Mouse (Mus musculus) embryo, embryonic 10 days (tissue): ENCODE results near the gene Slc25a29.

Experiments used
- DNase-seq: peaks from one replicate; pipeline ENCODE4 v3.0.0-alpha.2; 2015; ENCODE audit warnings: low spot score

The Slc25a29 gene

DNA sequence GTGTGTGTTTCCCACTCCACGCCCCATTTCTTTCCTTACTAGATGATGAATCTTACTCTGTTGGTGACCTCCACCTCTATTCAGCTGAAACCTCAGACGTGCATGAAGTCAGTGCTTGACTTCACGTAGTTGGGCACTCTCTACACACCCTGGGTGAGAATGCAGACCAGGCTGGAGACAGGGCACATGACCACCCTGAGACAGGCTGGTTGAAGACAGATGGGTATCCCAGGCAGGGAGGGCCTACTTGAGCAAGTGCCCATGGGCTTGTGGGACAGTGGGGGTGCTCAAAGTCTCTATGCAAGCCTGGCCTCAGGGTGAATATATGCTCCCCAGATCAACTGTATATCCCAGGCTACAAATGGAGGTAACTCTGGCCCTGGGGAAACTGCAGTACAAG is 1.3 kb downstream of the Slc25a29 start:
- DNase-seq: no peak

DNA sequence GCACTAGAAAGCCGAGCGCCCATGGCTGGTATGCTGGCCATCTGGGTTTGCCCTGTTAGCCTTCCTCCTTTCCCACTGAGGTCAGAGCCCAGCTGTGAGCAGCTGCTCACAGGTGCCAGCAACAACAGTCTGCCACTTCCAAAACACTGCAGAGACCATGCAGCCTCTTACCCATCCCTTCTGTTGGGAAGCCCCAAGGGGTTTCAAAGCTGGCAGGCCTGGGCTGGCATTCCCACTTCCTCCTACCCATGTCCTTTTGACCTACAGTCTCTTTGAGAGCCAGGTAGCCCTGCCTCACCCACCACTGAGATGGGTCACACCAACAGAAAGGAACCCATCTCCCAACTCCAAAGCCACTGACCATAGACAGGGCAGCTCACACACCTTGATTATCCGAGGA is 2.3 kb downstream of the Slc25a29 start:
- no peak for DNase-seq

DNA sequence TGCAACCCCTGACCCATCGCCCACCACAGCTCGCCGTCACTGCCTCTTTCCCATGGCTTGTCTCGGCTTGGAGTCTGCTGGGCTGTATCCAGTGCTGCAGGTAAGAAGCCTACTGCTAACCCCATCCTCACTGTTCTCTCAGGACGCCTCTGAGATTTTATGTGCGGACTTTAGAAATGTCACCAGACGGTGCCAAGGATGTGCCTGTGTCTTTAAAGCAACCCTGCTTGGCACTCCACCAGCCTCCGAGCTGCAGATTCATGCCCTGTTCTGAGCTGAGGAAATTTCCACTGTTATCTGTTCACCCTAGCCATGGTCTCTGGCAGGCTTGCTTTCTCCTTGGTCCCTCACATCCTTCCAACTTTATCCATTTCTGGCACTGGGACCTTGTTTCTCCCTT is 2.8 kb downstream of the Slc25a29 start:
- DNase-seq: no peak

DNA sequence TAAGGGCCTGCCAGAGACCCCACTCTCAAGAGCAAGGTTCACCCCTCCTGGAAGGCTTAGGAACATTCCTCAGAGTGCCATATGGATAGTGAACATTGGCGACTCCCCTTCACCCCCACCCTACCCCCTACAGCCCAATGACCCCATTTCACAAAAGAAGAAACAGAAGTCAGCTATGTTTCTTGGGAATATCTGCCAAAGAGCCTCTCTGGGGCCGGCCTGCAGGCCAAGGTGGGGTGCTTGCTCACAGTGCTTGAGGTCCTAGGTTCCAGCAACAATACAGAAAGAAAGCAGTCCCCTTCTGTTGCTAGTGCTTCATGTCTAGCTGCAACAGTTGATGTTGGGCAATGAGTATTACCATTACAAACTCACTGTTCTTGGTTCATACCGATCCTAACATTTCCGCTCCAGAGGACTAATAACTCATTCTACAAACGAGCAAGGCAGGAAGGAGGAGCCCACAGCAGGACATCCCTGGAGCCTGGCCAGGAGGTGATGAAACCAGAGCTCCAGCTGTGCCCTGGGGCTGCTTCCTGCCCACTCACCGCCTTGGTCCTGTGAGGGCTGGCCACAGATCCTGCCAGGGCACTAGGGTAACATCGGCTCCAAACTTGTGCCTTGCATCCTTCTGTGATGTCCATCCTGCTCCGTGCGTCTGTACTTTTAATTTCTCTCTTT is 3.6 kb downstream of the Slc25a29 start:
- no peak for DNase-seq

DNA sequence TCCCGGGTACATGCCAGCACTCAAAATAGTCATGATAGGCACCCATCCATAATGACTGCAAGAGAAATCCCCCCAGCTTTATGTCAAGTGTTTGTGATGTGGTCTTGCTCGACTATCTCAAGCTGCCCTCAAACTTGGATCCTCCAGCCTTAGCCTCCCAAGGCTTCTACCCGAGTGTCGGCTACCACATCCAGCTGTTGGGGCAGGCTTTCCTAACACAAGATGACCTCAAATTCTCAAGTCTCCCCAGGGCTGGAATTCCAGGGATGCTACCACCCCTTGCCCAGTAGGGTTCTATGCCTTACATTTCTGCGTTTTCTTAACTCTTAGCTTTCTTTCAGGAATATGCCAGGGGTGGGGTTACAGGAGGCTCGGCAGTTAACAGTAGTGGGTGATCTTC is 5.3 kb downstream of the Slc25a29 start:
- DNase-seq: no peak

DNA sequence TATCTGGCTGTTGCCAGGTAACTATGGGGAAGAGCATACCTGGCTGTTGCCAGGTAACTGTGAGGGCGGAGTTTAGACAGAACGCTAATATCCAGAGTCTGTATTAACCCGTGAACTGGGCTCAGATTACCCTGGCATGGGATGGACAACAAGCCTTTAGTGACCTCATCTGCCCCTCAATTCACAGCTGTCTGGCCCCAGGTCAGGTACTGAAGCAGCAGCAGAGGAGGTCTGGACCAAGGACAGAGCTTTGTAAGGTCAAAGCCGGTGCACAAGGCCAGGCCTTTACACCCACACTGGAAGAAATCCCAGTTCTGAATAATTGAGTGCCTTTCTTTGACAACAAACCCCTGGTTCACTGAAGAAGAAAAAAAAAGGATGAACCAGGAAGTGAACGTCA is 6.0 kb downstream of the Slc25a29 start:
- DNase-seq: no peak

DNA sequence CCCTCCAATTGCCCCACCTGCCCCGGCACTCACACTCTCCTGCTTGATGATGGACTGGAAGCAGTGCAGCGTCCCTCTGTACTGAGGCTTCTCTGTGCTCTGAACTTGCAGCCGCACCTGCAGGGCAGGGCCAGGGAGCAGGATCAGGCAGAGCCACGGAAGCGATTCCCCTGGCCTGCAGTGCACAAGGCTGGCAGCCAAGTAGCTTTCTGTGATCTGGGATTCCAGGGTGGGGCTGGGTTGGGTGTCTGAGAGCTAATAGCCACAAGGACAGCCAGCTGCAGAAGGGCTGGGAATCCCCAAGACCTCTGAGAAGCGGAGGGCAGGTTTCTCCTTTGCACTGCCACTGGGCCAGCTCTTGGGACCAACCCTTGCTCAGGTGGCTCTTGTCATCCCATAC is 8.0 kb downstream of the Slc25a29 start:
- no peak for DNase-seq

DNA sequence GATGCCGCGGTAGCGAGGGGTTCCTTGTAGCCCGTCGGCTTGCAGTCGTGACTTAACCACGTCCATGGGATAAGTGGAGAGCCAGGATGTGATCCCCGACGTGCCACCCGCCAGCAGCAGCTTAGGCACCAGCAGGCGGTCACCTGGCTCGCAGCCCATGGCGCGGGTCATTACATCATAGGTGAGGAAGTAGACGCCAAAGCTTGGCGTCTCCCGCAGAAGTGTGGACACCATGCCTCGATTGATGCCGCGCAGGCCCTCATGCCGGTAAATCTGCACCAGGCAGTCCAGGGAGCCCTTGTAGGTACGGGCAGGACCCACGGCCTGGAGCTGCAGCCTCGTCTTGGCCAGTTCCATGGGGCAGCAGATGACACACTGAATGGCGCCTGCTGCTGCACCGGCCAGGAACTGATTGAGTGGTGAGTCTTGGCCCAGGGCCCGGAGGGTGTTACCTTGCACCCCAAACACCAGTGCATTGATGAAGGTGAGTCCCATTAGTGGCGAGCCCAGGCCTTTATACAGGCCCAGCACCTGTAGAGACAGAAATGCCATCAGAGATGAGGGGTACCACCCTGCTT is 8.6 kb downstream of the Slc25a29 start:
- no peak for DNase-seq

DNA sequence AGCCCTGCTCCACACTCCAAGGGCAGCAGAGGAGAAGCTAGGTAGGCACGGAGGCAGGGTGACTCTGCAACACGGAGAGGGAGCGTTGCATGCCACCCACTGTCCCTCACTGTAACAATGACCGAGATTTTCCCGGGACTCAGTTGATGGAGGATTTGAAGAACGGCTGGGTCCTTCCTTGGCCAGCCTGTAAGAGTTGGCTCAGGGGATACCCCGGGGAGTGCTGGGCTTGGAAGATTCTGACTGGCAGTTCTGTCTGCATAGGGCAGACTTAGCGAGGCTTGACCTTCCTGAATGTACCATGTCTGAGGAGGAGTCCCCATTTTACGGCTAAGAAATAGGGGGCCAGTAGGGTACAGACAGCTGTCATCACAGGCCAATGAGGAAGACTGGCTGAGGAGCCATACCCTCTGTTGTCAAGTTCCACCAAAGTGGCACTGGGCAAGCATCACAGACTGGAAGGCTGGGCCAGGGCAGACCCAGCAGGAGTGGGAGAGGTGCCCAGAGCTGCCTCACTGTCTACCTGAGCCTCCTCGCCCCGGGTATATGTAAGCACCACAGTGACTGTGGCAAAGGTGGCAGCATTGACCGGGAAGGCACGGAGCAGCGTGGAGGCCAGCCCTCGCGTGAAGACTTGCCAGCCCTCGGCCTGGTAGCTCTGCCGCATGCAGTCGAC is 9.3 kb downstream of the Slc25a29 start:
- no peak for DNase-seq

DNA sequence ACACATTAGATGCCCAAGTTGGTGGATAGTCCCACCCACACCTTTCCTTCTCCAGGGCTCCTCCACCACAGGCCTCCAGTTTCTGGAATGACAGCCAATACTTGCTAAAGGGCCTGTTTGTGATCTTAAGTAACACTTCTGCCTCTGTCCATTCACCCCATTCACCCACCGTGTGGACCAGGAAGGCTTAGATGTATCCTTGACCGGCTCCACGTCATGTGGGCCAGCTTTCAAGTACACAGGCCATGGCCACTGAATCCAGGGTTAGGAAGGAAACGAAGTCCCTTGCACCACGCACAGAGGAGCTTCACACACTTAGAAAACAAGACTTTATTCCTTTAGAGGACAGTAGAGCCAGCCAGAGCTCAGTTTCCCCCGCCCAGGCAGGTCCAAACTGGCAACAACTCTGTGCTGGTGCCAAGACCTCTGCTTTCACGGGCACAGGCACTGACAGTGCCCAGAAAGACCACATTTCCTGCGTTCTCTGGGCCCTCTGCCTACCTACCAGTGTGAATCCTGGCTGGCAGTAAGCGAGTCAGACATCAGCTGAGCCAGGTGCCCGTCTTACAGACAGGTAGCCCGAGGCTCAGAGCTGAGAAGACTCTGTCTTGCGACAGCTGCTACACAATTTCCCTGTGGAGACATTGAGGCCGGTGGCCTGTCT is 10.0 kb downstream of the Slc25a29 start:
- no peak for DNase-seq

DNA sequence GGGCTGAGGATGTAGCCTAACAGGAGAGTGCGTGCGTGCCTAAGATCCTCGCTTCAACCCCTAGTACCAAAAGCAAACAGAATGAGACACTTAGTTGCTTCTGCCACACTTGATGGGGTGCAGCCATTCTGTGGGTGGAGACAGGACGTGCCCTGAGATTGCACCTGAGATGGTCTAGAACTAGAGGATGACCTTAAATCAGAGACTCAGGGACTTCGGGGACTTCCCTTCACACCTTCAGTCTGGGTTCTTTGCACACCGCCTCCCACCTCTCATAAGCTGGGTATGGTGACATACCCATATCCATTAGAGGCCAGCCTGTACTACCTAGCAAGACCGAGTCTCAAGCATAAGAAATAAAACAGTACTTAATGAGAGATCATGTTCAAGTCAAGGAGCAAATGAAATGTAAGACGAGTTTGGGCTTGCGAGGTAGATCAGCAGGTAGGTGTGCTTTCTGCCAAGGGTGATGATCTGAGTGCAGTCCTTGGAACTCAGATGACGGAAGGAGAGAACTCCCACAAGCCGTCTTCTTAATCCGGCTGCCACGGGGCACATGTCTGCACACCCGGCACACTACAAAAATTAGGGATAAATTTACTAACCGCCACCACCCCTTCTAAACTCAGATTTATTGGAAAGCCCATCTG is 11.3 kb downstream of the Slc25a29 start:
- DNase-seq: no peak

DNA sequence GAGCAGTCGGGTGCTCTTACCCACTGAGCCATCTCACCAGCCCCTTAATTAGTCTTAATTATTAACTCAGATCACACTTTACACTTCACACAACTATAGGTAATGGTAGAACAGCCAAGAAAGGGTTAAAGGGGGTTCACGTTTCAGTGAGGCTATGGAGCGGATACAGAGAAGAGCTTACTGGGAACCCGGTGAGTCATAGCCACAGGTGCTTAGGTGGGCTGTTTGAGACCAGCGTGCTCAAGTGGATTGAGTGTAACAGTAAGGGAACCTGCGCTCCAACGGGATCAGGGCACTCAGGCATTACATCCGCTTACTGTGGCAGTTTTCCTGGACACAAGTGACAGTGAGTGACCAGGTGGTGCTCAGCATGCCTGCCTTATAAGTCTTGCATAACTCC is 12.6 kb downstream of the Slc25a29 start:
- no peak for DNase-seq

DNA sequence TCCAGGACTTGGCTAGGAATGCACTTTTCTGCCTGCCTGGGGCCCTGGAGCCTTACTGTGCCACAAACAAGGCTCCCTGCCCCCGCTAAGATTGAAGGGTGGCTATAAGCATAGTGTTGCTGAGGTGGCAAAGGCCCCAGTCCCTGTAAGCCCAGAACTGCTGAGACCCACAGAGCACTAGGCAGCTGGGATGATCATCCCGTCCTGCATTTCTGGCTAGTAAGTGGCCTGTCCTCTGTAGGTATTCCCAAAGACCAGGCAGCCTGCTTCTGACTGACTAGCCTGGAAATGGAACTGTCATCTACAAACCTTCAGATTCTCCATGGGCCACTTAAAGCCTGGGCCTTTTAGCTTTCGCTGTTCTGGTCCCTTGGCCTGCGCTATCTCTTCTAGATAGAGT is 15.2 kb downstream of the Slc25a29 start:
- DNase-seq: no peak

DNA sequence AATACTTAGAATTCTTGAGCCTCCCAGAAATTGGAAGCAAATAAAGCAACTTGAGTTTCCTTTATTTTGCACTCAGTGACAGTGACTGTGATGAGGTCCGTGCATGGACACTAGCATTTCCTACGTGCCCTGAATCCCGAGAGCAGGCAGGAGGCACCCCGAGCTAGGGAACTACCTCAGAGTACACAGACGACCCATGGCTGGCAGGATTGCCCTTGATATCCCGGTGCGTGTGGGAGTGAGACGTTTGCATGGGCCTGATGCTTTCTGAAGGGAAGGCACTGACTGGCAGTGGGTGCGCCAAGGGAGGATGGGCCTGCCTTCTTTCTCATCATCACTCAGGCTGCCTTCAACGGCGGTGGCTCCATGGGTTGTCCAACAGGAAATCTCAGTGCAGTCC is 19.1 kb downstream of the Slc25a29 start:
- DNase-seq: no peak

DNA sequence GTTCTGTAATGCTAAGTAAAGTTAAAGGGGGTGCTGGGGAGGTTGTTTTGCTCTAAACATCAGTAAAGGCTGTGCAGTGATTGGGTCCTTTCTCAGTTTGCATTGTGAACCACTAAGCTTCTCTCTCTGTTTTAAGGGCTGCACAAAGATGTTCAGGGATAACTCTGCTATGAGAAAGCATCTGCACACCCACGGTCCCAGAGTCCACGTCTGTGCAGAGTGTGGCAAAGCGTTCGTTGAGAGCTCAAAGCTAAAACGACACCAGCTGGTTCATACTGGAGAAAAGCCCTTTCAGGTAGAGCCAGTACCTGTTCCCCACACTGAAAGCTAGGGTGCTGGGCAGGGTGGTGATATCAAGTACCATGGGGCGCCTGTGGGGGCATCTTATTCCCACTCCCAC is 21.2 kb downstream of the Slc25a29 start:
- no peak for DNase-seq

DNA sequence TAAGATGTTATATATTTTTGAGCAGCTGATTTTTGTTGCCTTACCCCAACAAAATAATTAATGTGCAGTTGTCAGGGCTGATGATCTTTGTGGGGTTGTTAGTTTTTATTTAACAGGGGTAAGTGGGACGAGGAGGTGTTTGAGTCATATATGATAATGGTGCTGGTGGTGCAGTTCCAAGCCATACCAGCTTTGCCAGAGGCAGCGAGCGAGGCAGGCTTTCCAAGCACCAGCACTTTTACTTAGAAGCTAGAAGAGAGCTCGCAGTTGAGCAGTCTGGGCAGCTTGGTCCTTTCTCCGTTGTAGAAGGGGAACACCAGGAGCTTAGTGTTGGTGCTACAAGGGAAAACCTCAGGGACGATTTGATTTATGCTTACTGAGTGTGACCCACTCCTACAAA is 23.2 kb downstream of the Slc25a29 start:
- no peak for DNase-seq

DNA sequence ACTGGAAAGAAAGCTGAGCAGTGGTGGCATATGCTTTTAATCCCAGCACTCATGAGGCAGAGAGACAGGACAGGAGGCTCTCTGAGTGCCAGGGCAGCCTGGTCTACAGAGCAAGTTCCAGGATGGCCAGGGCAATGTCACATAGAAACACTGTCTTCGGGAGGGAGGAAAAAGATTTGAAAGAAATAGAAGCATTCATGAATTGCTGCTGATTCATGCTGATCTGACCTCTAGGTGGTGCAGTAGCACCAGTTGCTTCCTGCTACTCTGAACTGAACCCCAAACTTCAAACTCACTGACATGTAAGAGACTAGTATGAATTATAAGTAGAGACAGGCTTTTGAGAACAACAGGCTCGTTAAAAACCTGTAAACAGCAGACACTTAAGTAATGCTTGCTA is 24.6 kb downstream of the Slc25a29 start:
- DNase-seq: peak; percentile 11

DNA sequence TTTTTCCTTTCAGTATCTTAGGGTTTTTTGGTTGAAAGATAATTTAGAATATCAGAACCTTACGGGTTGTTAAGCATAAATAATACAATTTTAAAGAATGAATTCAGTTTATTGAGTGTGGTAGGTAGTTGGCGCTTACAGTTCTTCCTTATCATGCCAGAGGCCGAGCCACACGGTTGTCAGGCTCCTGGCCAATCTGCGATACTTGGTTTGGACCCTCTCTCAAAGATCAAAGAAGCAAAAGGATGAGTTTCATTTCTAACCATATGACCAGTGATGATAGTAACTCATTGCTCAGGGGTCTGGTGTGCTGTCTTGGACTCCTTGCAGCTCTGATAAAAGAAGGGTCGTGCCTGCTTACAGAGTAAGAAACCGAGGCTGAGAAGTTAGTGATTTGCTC is 25.4 kb downstream of the Slc25a29 start:
- DNase-seq: no peak

DNA sequence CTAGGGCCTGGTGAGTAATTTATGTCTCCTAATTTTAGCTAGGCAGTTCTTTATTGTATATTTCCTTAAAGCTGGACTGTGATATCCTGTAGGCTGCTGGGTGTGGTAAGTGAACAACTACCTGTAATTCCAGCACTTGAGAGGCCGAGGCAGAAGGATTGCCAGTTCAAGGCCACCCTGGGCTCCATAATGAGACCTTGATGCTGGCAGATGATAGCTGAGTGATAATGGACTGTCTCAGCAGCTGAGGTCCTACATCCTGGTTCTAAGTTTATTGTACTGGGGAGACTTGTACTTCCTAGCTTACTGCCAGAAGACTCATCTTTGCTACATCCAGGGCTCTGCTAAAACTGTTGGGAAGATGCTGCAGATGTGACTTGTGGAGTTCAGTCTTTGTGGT is 25.9 kb downstream of the Slc25a29 start:
- no peak for DNase-seq

DNA sequence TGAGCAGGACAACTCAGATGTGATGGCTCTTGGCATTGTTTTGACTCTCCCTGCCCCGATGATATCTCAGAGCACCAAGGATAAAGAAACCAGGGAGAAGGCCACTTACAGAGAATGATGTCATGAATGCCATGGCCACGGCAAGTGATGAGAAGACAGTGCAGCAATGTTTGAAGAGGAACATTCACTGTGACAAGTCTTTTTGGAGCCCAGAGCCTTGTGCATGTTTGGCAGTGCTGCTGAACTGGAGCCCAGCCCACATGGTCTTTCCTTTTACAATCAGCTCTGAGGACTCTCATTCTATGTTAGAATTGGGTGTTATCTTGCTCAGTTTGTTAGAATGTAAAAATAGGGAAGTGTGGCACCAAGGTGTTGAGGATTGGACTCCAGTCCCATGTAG is 27.2 kb downstream of the Slc25a29 start:
- no peak for DNase-seq

DNA sequence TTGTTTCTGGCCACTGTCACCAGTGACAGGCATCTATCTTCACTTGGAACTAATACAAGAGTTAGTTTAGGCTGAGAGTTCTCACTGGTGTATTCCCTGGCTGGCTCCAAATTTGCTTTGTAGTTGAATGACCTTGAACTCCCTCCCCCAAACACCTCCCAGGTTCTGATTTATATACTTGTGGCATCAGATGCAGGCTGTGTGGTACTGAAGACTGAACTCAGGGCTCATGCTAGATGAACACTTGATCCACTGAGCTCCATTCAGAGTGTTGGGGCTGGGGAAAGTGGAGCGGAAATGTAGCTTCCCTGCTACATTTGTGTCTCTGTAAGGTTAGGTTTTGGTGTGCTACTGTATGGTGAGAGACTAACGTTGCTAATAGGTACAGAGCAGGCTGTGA is 31.3 kb downstream of the Slc25a29 start:
- DNase-seq: no peak

DNA sequence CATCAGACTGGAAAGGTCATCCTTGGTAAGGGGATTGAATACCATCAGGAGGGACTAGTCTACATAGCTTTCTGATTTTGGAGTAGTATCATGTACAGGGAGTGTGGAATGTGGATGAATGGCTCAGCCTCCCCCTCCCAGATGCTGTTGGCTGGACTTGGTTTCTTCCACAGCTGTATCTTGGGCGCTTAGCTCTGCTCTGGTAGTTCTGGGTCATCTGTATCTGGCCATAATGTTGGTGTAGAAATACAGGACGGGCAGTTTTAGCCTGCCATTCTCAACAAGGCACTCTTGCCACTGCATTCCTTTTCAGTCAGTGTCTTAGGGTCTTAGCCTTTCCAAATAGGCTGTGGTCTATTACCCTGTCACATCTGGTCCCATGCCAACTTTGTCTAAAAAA is 34.1 kb downstream of the Slc25a29 start:
- no peak for DNase-seq
